Mouse (Mus musculus) hindbrain, embryonic 10.5 days (tissue): ENCODE results near the gene Snx10. TPM values are rescaled to one million over a fixed set of nuclear protein-coding genes. Genes with fewer than 3 reads are reported as not detected.
A peak's percentile ranks its signal among the peaks of the same experiment; 100 is the strongest.

Experiments used
- DNase-seq: peaks from one replicate; pipeline ENCODE4 v3.0.0-alpha.2; 2017; ENCODE audit warnings: low spot score
- H3K27ac ChIP-seq: fragments of 300-500 bp; sonication (generic); 2 replicates; pipeline ENCODE4 v1.5.1; 2016; ENCODE audit warnings: mild to moderate bottlenecking, moderate library complexity
- H3K27me3 ChIP-seq: fragments of 300-500 bp; sonication (generic); 2 replicates; pipeline ENCODE4 v1.6.1; 2016; ENCODE audit warnings: mild to moderate bottlenecking; ENCODE audit not compliant: poor library complexity, insufficient read depth, severe bottlenecking
- H3K36me3 ChIP-seq: fragments of 300-500 bp; sonication (generic); 2 replicates; pipeline ENCODE4 v1.6.1; 2016; ENCODE audit warnings: mild to moderate bottlenecking, moderate library complexity
- H3K4me1 ChIP-seq: fragments of 300-500 bp; sonication (generic); replicated peaks from 2 replicates; pipeline ENCODE4 v1.6.1; 2016; ENCODE audit warnings: mild to moderate bottlenecking
- H3K4me3 ChIP-seq: fragments of 300-500 bp; sonication (generic); 2 replicates; pipeline ENCODE4 v1.5.1; 2016; ENCODE audit warnings: mild to moderate bottlenecking, moderate library complexity
- H3K9me3 ChIP-seq: fragments of 300-500 bp; sonication (generic); 2 replicates; pipeline ENCODE4 v1.6.1; 2016; ENCODE audit warnings: mild to moderate bottlenecking, moderate library complexity
- WGBS: fragments of 180-500 bp; shearing (Covaris S2); methylation state at CpG from one replicate; pipeline ENCODE4 v1.1.7; 2016; 5-methylcytosine and 5-hydroxymethylcytosine counted together
- polyA plus RNA-seq: library from polyadenylated mRNA; unstranded; fragments of >200 nt; fragmentation: Nextera tagmentation; extraction: Ambion mirVana; gene quantifications from 2 replicates; pipeline ENCODE4 v1.2.1, GENCODE M21; 2016

Gene Snx10
- polyA plus RNA-seq, 1 experiment from 2014 or later = 35.8 TPM

DNA sequence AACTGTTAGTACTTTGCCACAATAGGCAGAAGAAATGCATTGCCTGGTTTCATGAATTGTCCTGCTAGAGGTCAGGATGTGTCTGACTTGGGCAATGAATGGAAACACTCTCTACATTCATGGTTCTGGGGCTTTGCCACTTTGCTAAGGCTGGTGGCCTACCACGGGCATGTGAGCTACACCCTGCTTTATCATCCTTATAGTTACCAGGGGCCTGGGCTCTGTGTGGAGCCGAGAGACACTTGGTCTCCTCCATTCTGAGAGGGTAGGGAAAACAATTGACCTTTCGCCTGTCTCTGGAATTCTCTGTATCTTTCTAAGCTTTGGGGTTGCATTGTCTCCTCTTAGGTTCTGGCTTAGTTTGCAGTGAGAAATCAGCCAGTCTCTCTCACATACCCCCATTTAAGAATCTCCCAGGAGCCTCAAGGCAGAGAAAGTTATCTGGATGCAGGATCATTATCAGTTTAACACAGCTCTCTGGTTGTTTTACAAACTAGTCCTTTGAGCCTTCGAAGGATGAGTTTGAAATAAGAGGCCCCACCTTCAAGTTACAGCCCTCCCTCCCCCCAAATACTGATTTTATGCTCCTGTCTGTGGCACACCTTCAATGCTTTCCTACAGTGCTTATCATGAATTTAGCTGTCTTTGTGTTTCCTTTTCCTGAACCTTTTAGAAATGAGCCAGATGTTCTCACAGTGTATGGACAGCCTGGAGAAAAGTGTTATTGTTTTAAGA lies 109.4 kb downstream of the Snx10 start:
- Histone ChIP-seq H3K9me3 (no peaks in the 10 kb centered on the region), H3K27me3 (no peaks in the 10 kb centered on the region), H3K4me3 (no peak overlapping the region), H3K36me3 (no peaks in the 10 kb centered on the region), H3K4me1 (peaks cover 27% of the 10 kb centered on the region; the same call in 1 of the 2 replicates), H3K27ac (peak overlapping the region; percentile 56; the same call in 1 of the 2 replicates)
- DNase-seq = no peak
- 77% methylated on average over 4 of the region's 4 CpGs for WGBS

DNA sequence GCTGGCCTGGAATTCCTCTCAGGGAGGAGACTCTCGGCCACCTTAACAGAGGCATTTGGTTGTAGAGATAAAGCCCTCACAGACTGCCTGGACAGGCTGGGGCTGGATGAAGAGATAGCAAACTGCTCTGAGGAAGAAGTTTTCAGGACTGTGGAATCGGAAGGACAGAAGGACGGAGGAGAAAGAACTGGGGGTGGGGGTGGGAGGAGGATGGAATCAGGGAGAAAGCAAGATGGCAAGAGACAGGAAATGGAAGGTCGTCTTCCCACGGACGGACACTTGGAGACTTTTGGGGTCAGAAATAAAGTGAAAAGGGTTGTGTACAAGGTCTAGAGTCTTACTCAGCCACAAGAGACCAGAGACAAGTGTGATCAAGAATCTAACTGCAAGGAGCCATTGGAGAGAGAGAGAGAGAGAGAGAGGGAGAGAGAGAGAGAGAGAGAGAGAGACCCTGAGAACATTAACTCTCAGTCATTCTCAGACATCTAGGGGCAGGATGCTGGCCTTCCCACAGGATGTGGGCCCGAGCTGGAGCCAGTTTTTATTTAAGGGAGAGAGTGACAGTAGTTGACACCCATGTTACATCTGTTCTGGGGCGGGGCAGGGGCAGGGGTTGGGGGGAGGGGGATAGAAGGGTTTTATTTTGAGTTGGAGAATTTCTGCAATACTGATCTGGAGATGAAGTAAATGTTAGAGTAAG lies 110.1 kb downstream of the Snx10 start:
- H3K27me3 ChIP-seq = no peaks in the 10 kb centered on the region
- no peaks in the 10 kb centered on the region for H3K9me3 ChIP-seq
- H3K4me1 ChIP-seq = peaks cover 27% of the 10 kb centered on the region; the same call in 1 of the 2 replicates
- no peak overlapping the region for H3K4me3 ChIP-seq
- peak overlapping the region; percentile 56 for H3K27ac ChIP-seq
- no peaks in the 10 kb centered on the region for H3K36me3 ChIP-seq
- no peak for DNase-seq
- WGBS = 64% methylated on average over 8 of the region's 8 CpGs

DNA sequence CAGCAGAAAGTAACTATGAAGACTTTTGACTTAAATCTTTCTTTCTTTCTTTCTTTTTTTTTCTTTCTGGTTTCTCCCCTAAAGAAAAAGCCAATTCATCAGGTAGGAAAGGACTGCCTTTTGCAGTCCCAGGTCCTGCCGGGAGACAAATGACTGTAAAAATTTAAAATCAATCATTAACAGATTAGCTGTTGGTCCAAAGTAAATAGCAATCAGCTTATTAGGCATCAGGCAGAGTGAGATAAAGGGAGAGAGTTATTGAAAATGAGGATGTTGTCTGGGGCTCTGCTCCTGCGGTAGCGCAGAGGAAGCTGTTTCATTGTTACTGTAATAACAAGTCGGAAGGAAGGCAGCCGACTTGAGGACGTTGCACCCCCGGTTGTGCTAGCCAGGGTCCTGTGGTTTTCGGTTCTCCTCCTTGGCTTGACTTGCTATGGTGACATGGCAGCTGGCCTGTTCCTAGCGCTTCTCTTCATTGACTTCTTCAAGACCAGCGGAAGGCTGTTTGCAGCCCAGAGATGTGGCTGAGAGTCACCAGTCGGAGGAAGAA lies 112.4 kb downstream of the Snx10 start:
- no peaks in the 10 kb centered on the region for H3K27me3 ChIP-seq
- no peak overlapping the region for H3K27ac ChIP-seq
- no peak for DNase-seq
- H3K9me3 ChIP-seq = no peaks in the 10 kb centered on the region
- WGBS = 81% methylated on average over 11 of the region's 11 CpGs
- peaks cover 23% of the 10 kb centered on the region for H3K4me1 ChIP-seq
- H3K4me3 ChIP-seq = no peak overlapping the region
- H3K36me3 ChIP-seq = no peaks in the 10 kb centered on the region

Other genes with a start within 250 kb of the Snx10 start
- 1.6 and 2.1 TPM in 2 replicates for gene Nfe2l3, start 91.2 kb upstream of the Snx10 start, polyA plus RNA-seq
- gene Hnrnpa2b1, start 54.0 kb upstream of the Snx10 start, polyA plus RNA-seq = 1,586 and 2,252 TPM in 2 replicates
- gene Cbx3, start 53.5 kb upstream of the Snx10 start, polyA plus RNA-seq = 534 and 612 TPM in 2 replicates